Mouse (Mus musculus): ENCODE results near the gene Ggt6.

- TF ChIP-seq CTCF (IDR thresholded peaks at IDR 0.05; ENCODE audit: borderline replicate concordance, extremely low read depth, insufficient read depth, insufficient read length) = no peak
- TF ChIP-seq POLR2A (IDR thresholded peaks at IDR 0.05; ENCODE audit: borderline replicate concordance, extremely low read depth, insufficient read depth, insufficient read length, poor library complexity, severe bottlenecking) = no peak
These were observed 16.9 kb downstream of the Ggt6 start for GRCm38 (mm10) chr11:72452140-72452665.
